Mouse (Mus musculus) brain, embryonic 14.5 days (tissue): ENCODE measurements at regions not wholly inside any gene's neighbourhood (a gene's known extent, or its start where the extent isn't known, plus 50 kb on each side); places are given as distances from the start of the nearest gene placed in this dataset.

ENCODE experiments used
- CTCF ChIP-seq: fragments of 200-500 bp; IDR thresholded peaks from 2 replicates; pipeline ENCODE4 v1.5.1; 2012; ENCODE audit warnings: inconsistent platforms, mild to moderate bottlenecking, moderate library complexity, borderline replicate concordance; ENCODE audit not compliant: insufficient read depth, insufficient read length; ENCODE audit errors: extremely low read depth
- POLR2A ChIP-seq: fragments of 200-500 bp; IDR thresholded peaks from 2 replicates; pipeline ENCODE4 v1.6.1; 2012; ENCODE audit warnings: mild to moderate bottlenecking, inconsistent platforms, borderline replicate concordance; ENCODE audit not compliant: poor library complexity, insufficient read depth, insufficient read length, severe bottlenecking; ENCODE audit errors: extremely low read depth

DNA sequence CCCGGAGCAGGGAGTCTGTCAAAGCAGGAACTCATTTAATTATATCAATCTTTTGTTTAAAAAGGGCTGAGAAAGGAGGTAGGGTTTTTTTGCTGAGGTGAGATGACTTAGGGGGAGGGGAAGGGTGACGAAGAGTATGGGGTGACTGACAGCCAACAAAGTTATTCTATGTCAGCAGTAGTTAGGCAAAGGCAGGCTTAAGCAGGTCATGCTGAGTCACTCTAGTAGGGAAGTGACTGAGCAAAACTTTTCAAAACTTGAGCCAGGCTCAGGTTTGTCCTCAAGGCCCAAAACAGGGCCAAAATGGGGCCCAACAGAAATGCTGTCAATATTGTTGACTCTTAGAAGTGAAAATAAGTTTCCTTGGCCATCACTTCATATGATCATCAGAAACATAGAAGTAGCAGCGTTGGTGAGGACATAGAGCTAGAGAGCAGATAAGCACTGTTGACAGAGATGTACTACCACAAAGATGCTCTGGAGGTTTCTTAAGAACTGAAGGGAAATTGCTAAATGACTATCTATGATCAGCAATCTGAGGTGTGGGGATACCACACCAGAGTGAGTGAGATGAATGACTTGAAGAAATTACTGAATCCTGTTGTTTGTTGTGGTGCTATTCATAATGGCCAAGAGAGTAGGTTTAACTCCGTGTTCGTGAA lies 273.6 kb downstream of the Myh15 start:
- TF ChIP-seq POLR2A (no peak), CTCF (no peak)
